Mouse (Mus musculus) urinary bladder, postnatal 25 days (tissue): ENCODE measurements around the gene Ucn.

Experiments used
- DNase-seq: peaks from one replicate; pipeline ENCODE4 v3.0.0; 2022; ENCODE audit warnings: low spot score

The Ucn gene

GRCm38 (mm10) chr5:31108000-31108490 is 30.6 kb downstream of the Ucn start, which contains the start of gene Slc30a3:
Slc30a3 (minus strand) TSS chr5:31108237.
- DNase-seq, result no peak

GRCm38 (mm10) chr5:31105814-31106335 is 32.8 kb downstream of the Ucn start, which contains the start of gene Dnajc5g:
Dnajc5g (plus strand) TSS chr5:31106285.
- DNase-seq, result no peak

GRCm38 (mm10) chr5:31095711-31096480 is 42.7 kb downstream of the Ucn start:
- DNase-seq, result no peak

- no peak for DNase-seq
These were observed 43.6 kb downstream of the Ucn start for GRCm38 (mm10) chr5:31094799-31095691.

- no peak for DNase-seq
These were observed 44.4 kb downstream of the Ucn start for GRCm38 (mm10) chr5:31094100-31094798.

- no peak for DNase-seq
These were observed 45.2 kb downstream of the Ucn start for GRCm38 (mm10) chr5:31093151-31094041.

- DNase-seq, result no peak
These were observed 46.2 kb downstream of the Ucn start for GRCm38 (mm10) chr5:31092231-31092975.
